Comparison of ENCODE assay signal across 14 mouse cellular contexts in genomic region chr5:66054394-66054793, GRCm38 (mm10). TPM values are rescaled to one million over a fixed set of nuclear protein-coding genes. Genes with fewer than 3 reads are reported as not detected.
DNase-seq lines count a peak whose midpoint lies in the region; ATAC-seq lines count a peak whose summit lies in the region.
"Had no signal": no experiment of that assay in that cellular context is flagged by ENCODE, and none has a peak within 500 bp of the region (broad histone marks: within the 10 kb centered on the region; RNA-seq: fewer than 3 reads in every experiment).

No protein-coding gene starts in this region.

- no peak overlapping the region for H3K4me3 ChIP-seq in limb, embryonic 12.5 days (replicated peaks)
- H3K4me3 ChIP-seq in stomach, embryonic 15.5 days (replicated peaks), result peak overlapping the region; percentile 31
- H3K4me3 ChIP-seq: limb, embryonic 15.5 days; megakaryocyte, embryonic 14.5 days had no signal

- no peak overlapping the region for H3K27ac ChIP-seq in limb, embryonic 12.5 days
- H3K27ac ChIP-seq in stomach, embryonic 15.5 days, result peak overlapping the region; percentile 81
- H3K27ac ChIP-seq: limb, embryonic 15.5 days had no signal

- no peaks in the 10 kb centered on the region for H3K27me3 ChIP-seq in limb, embryonic 12.5 days
- H3K27me3 ChIP-seq in stomach, embryonic 15.5 days (replicated peaks), result no peaks in the 10 kb centered on the region
- H3K27me3 ChIP-seq: limb, embryonic 15.5 days had no signal

- peaks cover 5% of the 10 kb centered on the region for H3K4me1 ChIP-seq in limb, embryonic 12.5 days (replicated peaks)
- H3K4me1 ChIP-seq in stomach, embryonic 15.5 days, result 0 out of 2 replicates have a peak, but pooled peaks cover 5% of the 10 kb centered on the region
- H3K4me1 ChIP-seq: limb, embryonic 15.5 days had no signal

- 0 out of 2 replicates have a peak overlapping the region, but pooled peaks have one; percentile 24 for H3K4me2 ChIP-seq in limb, embryonic 12.5 days
- no peak overlapping the region for H3K4me2 ChIP-seq in stomach, embryonic 15.5 days
- H3K4me2 ChIP-seq: limb, embryonic 15.5 days had no signal

- no peak for ATAC-seq in limb, embryonic 12.5 days (ENCODE audit: insufficient number of reproducible peaks, insufficient read depth, low FRiP score, low TSS enrichment, low read depth)
- peak; percentile 63; the same call in 1 of the 2 replicates for ATAC-seq in stomach, embryonic 15.5 days (ENCODE audit: insufficient read depth, low FRiP score, low read depth)
- no peak for ATAC-seq in inflammation-experienced regulatory T-cells, adult 6 months
- ATAC-seq: forebrain, embryonic 16.5 days had no signal

- no peaks in the 10 kb centered on the region for H3K9me3 ChIP-seq in limb, embryonic 12.5 days
- H3K9me3 ChIP-seq in stomach, embryonic 15.5 days, result no peaks in the 10 kb centered on the region
- H3K9me3 ChIP-seq: G1E; limb, embryonic 15.5 days had no signal

- WGBS in limb, embryonic 12.5 days, result 28% methylated on average over 9 of the region's 9 CpGs
- WGBS in stomach, embryonic 15.5 days, result 45% methylated on average over 9 of the region's 9 CpGs

- no peak overlapping the region for H3K9ac ChIP-seq in limb, embryonic 12.5 days (replicated peaks)
- no peak overlapping the region for H3K9ac ChIP-seq in stomach, embryonic 15.5 days
- H3K9ac ChIP-seq: limb, embryonic 15.5 days had no signal

- DNase-seq in adrenal gland, postnatal 14 days, result peak; percentile 17
- no peak for DNase-seq in adrenal gland, postnatal 25 days
- DNase-seq in kidney, adult 9 months, result peak; percentile 95
- DNase-seq in cerebellum, adult 8-10 months, result no peak
- DNase-seq in natural killer cell, adult 2 months (ENCODE audit: low spot score in 2 of 2), result no peak

- H3K36me3 ChIP-seq in limb, embryonic 12.5 days, result no peaks in the 10 kb centered on the region
- H3K36me3 ChIP-seq in stomach, embryonic 15.5 days, result no peaks in the 10 kb centered on the region
- H3K36me3 ChIP-seq: G1E; limb, embryonic 15.5 days had no signal

RNA-seq across cellular contexts. Expression of gene 9130230L23Rik, which starts 50.3 kb away (rescaled TPM):
- total RNA-seq in adrenal gland, postnatal 14 days (2021), result 0.53 and 0.74 TPM in 2 replicates
- 0.79 and 1.00 TPM in 2 replicates for total RNA-seq in adrenal gland, postnatal 25 days (2021)
- polyA plus RNA-seq in limb, embryonic 12.5 days (2016; fragmentation: Nextera tagmentation; extraction: Ambion mirVana), result 0.28 TPM in 1 of 2 replicates, not detected in the other
- 2.2 and 3.2 TPM in 2 replicates for polyA plus RNA-seq in stomach, embryonic 15.5 days (2015; fragmentation: Nextera tagmentation; extraction: Ambion mirVana)
- polyA plus RNA-seq in inflammation-experienced regulatory T-cells, adult 6 months (2017; shearing (Covaris generic)), result under 1 TPM in 2 of 3 experiments, not detected in 1; 0.88 to 0.96 TPM
- total RNA-seq: granulocyte monocyte progenitor cell, adult 5-6 weeks; heart, postnatal 25 days had no signal
- polyA plus RNA-seq: forebrain, embryonic 16.5 days; G1E had no signal

Comparison
In these comparisons a context has a peak if more than half of its experiments do, and no peak if none do; other contexts are left out.
1. DNase-seq: peak in adrenal gland, postnatal 14 days (single experiment) and kidney, adult 9 months (single experiment); none in adrenal gland, postnatal 25 days (single experiment), cerebellum, adult 8-10 months (single experiment) and natural killer cell, adult 2 months (0 of 2).